Mouse (Mus musculus): Measurements from ENCODE around the gene Slc38a3.
A peak's percentile ranks its signal among the peaks of the same experiment; 100 is the strongest.

DNA sequence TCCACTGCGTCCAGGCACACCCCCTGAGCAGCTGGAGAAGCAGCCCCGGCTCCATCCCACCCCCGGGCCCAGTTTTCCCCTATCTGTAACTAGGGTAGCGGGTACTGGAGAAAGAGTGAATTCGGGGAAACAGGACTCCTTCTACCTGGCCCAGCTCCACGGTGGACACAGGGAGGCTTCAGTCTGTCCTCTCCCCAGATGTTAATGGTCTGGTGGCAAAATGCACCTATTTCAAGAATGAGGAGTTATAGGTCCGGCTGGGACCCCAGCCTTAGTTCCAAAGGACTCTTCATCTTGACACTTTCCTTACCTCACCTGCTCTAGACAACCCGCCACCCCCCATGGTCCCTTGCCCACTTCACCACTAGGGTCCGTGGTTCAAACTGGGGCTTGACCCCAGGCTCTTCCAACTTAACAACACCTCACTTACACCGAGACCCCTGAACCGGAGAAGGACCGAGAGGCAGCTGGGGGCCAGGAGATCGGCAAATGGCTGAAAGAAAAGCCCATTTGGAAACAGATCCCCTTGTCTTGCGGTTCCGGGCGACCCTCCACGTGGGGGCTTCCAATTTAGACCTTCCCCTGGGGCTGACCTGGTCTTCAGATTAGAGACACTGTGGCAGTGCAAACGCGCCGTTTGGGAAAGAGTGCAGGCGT is 39.2 kb upstream of the Slc38a3 start:
- peak; percentile 14; the same call in 1 of the 2 replicates for TF ChIP-seq CTCF (IDR thresholded peaks at IDR 0.05)
- TF ChIP-seq EP300 (IDR thresholded peaks at IDR 0.05), result no peak
